Mouse (Mus musculus) adrenal gland, adult 18-20 months (tissue): ENCODE results near the gene B3gnt2. TPM values are rescaled to one million over a fixed set of nuclear protein-coding genes. Genes with fewer than 3 reads are reported as not detected.

Experiments
- DNase-seq, 2 experiments: peaks; one replicate each; pipeline ENCODE4 v3.0.0; 2021 to 2022; ENCODE audit warnings: low spot score in 2 of 2
- long read RNA-seq, 2 experiments: library from polyadenylated mRNA; stranded (forward); transcript quantifications; one replicate each; pipeline ENCODE4 v2.0.0; 2021
- total RNA-seq, 2 experiments: library from RNA; stranded (reverse); gene quantifications; 1 replicate in 1 of 2; 2 replicates in 1 of 2; pipeline ENCODE4 v1.2.3; 2021

B3gnt2 gene
- total RNA-seq, result 10 to 100 TPM; 34.6 to 60.6 TPM
- long read RNA-seq, experiment 1, transcript B3gnt2-202 (2 exons, 3,057 nt), result major isoform, 71 of 77 reads
- long read RNA-seq, experiment 1, partial matches to known transcripts, result 0 of 77 reads
- long read RNA-seq, experiment 1, other reads (novel, unspliced or antisense), result 3 of 77 reads
- long read RNA-seq, experiment 2, transcript B3gnt2-202 (2 exons, 3,057 nt), result major isoform, 396 of 410 reads
- long read RNA-seq, experiment 2, transcript B3gnt2-201 (2 exons, 2,602 nt), result minor isoform, 8 of 410 reads
- long read RNA-seq, experiment 2, partial matches to known transcripts, result 0 of 410 reads
- long read RNA-seq, experiment 2, other reads (novel, unspliced or antisense), result 5 of 410 reads

GRCm38 (mm10) chr11:22860335-22861227 lies at the start of gene B3gnt2:
Gene B3gnt2 (minus strand): TSS chr11:22860961.
- peak in 1 of 2 experiments; percentile 54 for DNase-seq

GRCm38 (mm10) chr11:22906453-22906865 lies 45.7 kb upstream of the B3gnt2 start:
- no peak for DNase-seq

GRCm38 (mm10) chr11:22902923-22903322 lies 42.2 kb upstream of the B3gnt2 start:
- DNase-seq, result no peak

- DNase-seq, result no peak
Observed at GRCm38 (mm10) chr11:22900041-22900440, 39.3 kb upstream of the B3gnt2 start.

- no peak for DNase-seq
Observed at GRCm38 (mm10) chr11:22897642-22898041, 36.9 kb upstream of the B3gnt2 start.

- DNase-seq, result no peak
Observed at GRCm38 (mm10) chr11:22897127-22897526, 36.4 kb upstream of the B3gnt2 start.

- no peak for DNase-seq
Observed at GRCm38 (mm10) chr11:22893075-22893474, 32.3 kb upstream of the B3gnt2 start.

GRCm38 (mm10) chr11:22892466-22892865 lies 31.7 kb upstream of the B3gnt2 start:
- DNase-seq, result no peak

GRCm38 (mm10) chr11:22891876-22892275 lies 31.1 kb upstream of the B3gnt2 start:
- no peak for DNase-seq

- DNase-seq, result no peak
Observed at GRCm38 (mm10) chr11:22891242-22891641, 30.5 kb upstream of the B3gnt2 start.

- DNase-seq, result no peak
Observed at GRCm38 (mm10) chr11:22889224-22889623, 28.5 kb upstream of the B3gnt2 start.

GRCm38 (mm10) chr11:22886991-22887390 lies 26.2 kb upstream of the B3gnt2 start:
- DNase-seq, result no peak

GRCm38 (mm10) chr11:22885350-22885749 lies 24.6 kb upstream of the B3gnt2 start:
- no peak for DNase-seq

GRCm38 (mm10) chr11:22883676-22884075 lies 22.9 kb upstream of the B3gnt2 start:
- no peak for DNase-seq

GRCm38 (mm10) chr11:22882926-22883325 lies 22.2 kb upstream of the B3gnt2 start:
- no peak for DNase-seq

- no peak for DNase-seq
Observed at GRCm38 (mm10) chr11:22880383-22881172, 19.8 kb upstream of the B3gnt2 start.

- DNase-seq, result no peak
Observed at GRCm38 (mm10) chr11:22879645-22880044, 18.9 kb upstream of the B3gnt2 start.

GRCm38 (mm10) chr11:22876680-22877330 lies 16.0 kb upstream of the B3gnt2 start:
- DNase-seq, result no peak

- no peak for DNase-seq
Observed at GRCm38 (mm10) chr11:22875279-22875678, 14.5 kb upstream of the B3gnt2 start.

GRCm38 (mm10) chr11:22874747-22875146 lies 14.0 kb upstream of the B3gnt2 start:
- no peak for DNase-seq

- DNase-seq, result no peak
Observed at GRCm38 (mm10) chr11:22873383-22873782, 12.6 kb upstream of the B3gnt2 start.
